Mouse (Mus musculus) liver, postnatal 0 days (tissue): ENCODE data around the gene Sertad2. TPM values are rescaled to one million over a fixed set of nuclear protein-coding genes. Genes with fewer than 3 reads are reported as not detected.

Source experiments
- ATAC-seq: fragments of 200-750 bp; cut with Nextera tagmentation; 2 replicates; pipeline ENCODE4 v1.8.0; 2017; ENCODE audit warnings: mild to moderate bottlenecking, moderate library complexity
- DNase-seq: peaks from one replicate; pipeline ENCODE4 v3.0.0-alpha.2; 2016
- H3K27ac ChIP-seq: fragments of 300-500 bp; sonication (generic); 2 replicates; pipeline ENCODE4 v1.5.1; 2014; ENCODE audit warnings: antibody characterized with exemption, moderate library complexity, mild to moderate bottlenecking, low read depth
- H3K27me3 ChIP-seq: fragments of 300-500 bp; sonication (generic); 2 replicates; pipeline ENCODE4 v1.6.1; 2014; ENCODE audit warnings: low read length, control low read depth, mixed read lengths; ENCODE audit not compliant: insufficient read depth
- H3K36me3 ChIP-seq: fragments of 300-500 bp; sonication (generic); replicated peaks from 2 replicates; pipeline ENCODE4 v1.6.1; 2014; ENCODE audit warnings: mild to moderate bottlenecking, control low read depth, low read length, moderate library complexity, mixed read lengths; ENCODE audit not compliant: insufficient read depth
- H3K4me1 ChIP-seq: fragments of 300-500 bp; sonication (generic); 2 replicates; pipeline ENCODE4 v1.6.1; 2014; ENCODE audit warnings: antibody characterized with exemption, mild to moderate bottlenecking, control low read depth; ENCODE audit not compliant: insufficient read depth
- H3K4me2 ChIP-seq: fragments of 300-500 bp; sonication (generic); 2 replicates; pipeline ENCODE4 v1.6.1; 2014; ENCODE audit warnings: low read depth, mild to moderate bottlenecking, low read length, moderate library complexity, mixed read lengths
- H3K4me3 ChIP-seq: fragments of 300-500 bp; sonication (generic); 2 replicates; pipeline ENCODE4 v1.5.1; 2014; ENCODE audit warnings: low read depth, low read length
- H3K9ac ChIP-seq: fragments of 300-500 bp; sonication (generic); replicated peaks from 2 replicates; pipeline ENCODE4 v1.6.1; 2014; ENCODE audit warnings: mild to moderate bottlenecking, moderate library complexity
- H3K9me3 ChIP-seq: fragments of 300-500 bp; sonication (generic); 2 replicates; pipeline ENCODE4 v1.6.1; 2016; ENCODE audit warnings: mild to moderate bottlenecking, control low read depth, low read length, mixed read lengths
- CTCF ChIP-seq: sonication (generic); IDR thresholded peaks from 2 replicates; pipeline ENCODE4 v1.5.1; 2016; ENCODE audit warnings: antibody characterized with exemption, low read depth
- EP300 ChIP-seq: IDR thresholded peaks from 2 replicates; pipeline ENCODE4 v1.6.1; 2016; ENCODE audit warnings: antibody characterized with exemption, low read depth, mild to moderate bottlenecking
- WGBS: fragments of 180-500 bp; shearing (Covaris S2); extraction: QIAGEN DNeasy Blood & Tissue Kit; methylation state at CpG from one replicate; pipeline ENCODE4 v1.1.7; 2014; ENCODE audit not compliant: insufficient replicate concordance; 5-methylcytosine and 5-hydroxymethylcytosine counted together
- polyA plus RNA-seq: library from polyadenylated mRNA; unstranded; fragments of >200 nt; fragmentation: Nextera tagmentation; extraction: Ambion mirVana; gene quantifications from 2 replicates; pipeline ENCODE4 v1.2.1, GENCODE M21; 2015

The Sertad2 gene
- polyA plus RNA-seq, 1 experiment from 2014 or later: 24.0 TPM

- no peaks in the 10 kb centered on the region for H3K4me1 ChIP-seq
- 81% methylated on average over 2 of the region's 2 CpGs for WGBS
- H3K9ac ChIP-seq: no peak overlapping the region
- no peak overlapping the region for H3K4me3 ChIP-seq
- DNase-seq (no peak), ATAC-seq (no peak)
- H3K27ac ChIP-seq: no peak overlapping the region
- H3K4me2 ChIP-seq: no peak overlapping the region
- no peaks in the 10 kb centered on the region for H3K27me3 ChIP-seq
- TF ChIP-seq CTCF (no peak), EP300 (no peak)
- H3K9me3 ChIP-seq: no peaks in the 10 kb centered on the region
- no peaks in the 10 kb centered on the region for H3K36me3 ChIP-seq
Observed at GRCm38 (mm10) chr11:20521321-20521720, 21.7 kb upstream of the Sertad2 start.

GRCm38 (mm10) chr11:20522750-20523149 is 20.3 kb upstream of the Sertad2 start:
- ATAC-seq (no peak), DNase-seq (no peak)
- WGBS: 56% methylated on average over 4 of the region's 4 CpGs

GRCm38 (mm10) chr11:20524435-20524834 is 18.6 kb upstream of the Sertad2 start:
- 71% methylated on average over 1 of the region's 1 CpGs for WGBS
- no peaks in the 10 kb centered on the region for H3K9me3 ChIP-seq
- DNase-seq: no peak
- no peaks in the 10 kb centered on the region for H3K36me3 ChIP-seq
- H3K4me2 ChIP-seq: no peak overlapping the region
- H3K27me3 ChIP-seq: no peaks in the 10 kb centered on the region
- H3K27ac ChIP-seq: no peak overlapping the region
- no peak overlapping the region for H3K4me3 ChIP-seq
- no peak overlapping the region for H3K9ac ChIP-seq
- H3K4me1 ChIP-seq: no peaks in the 10 kb centered on the region
- no peak for ATAC-seq
- TF ChIP-seq CTCF: no peak
- TF ChIP-seq EP300: no peak

More at GRCm38 (mm10) chr11:20522750-20523149, 20.3 kb upstream of the Sertad2 start:
- Histone ChIP-seq H3K4me2 (no peak overlapping the region), H3K27me3 (no peaks in the 10 kb centered on the region), H3K4me3 (no peak overlapping the region), H3K27ac (no peak overlapping the region), H3K9ac (no peak overlapping the region), H3K9me3 (no peaks in the 10 kb centered on the region), H3K36me3 (no peaks in the 10 kb centered on the region), H3K4me1 (no peaks in the 10 kb centered on the region)
- TF ChIP-seq CTCF (no peak), EP300 (no peak)

GRCm38 (mm10) chr11:20525909-20526308 is 17.1 kb upstream of the Sertad2 start:
- Histone ChIP-seq H3K4me1 (no peaks in the 10 kb centered on the region), H3K36me3 (no peaks in the 10 kb centered on the region), H3K27ac (no peak overlapping the region), H3K4me3 (no peak overlapping the region), H3K9ac (no peak overlapping the region), H3K9me3 (no peaks in the 10 kb centered on the region), H3K4me2 (no peak overlapping the region), H3K27me3 (no peaks in the 10 kb centered on the region)
- no peak for DNase-seq
- ATAC-seq: no peak
- 71% methylated on average over 8 of the region's 8 CpGs for WGBS
- TF ChIP-seq EP300 (no peak), CTCF (no peak)

GRCm38 (mm10) chr11:20527901-20528300 is 15.2 kb upstream of the Sertad2 start:
- Histone ChIP-seq H3K9ac (no peak overlapping the region), H3K4me1 (peaks cover 9% of the 10 kb centered on the region), H3K27ac (no peak overlapping the region), H3K36me3 (no peaks in the 10 kb centered on the region), H3K9me3 (no peaks in the 10 kb centered on the region), H3K27me3 (no peaks in the 10 kb centered on the region), H3K4me2 (no peak overlapping the region), H3K4me3 (no peak overlapping the region)
- TF ChIP-seq CTCF (no peak), EP300 (no peak)
- DNase-seq: no peak
- 81% methylated on average over 3 of the region's 3 CpGs for WGBS
- no peak for ATAC-seq

GRCm38 (mm10) chr11:20531682-20531991 is 11.4 kb upstream of the Sertad2 start:
- H3K9me3 ChIP-seq: no peaks in the 10 kb centered on the region
- peak overlapping the region; percentile 93 for H3K4me2 ChIP-seq
- H3K27ac ChIP-seq: no peak overlapping the region
- TF ChIP-seq EP300 (no peak), CTCF (no peak)
- H3K27me3 ChIP-seq: no peaks in the 10 kb centered on the region
- no peaks in the 10 kb centered on the region for H3K36me3 ChIP-seq
- WGBS: 16% methylated on average over 1 of the region's 1 CpGs
- ATAC-seq: no peak
- H3K4me3 ChIP-seq: peak overlapping the region; percentile 57
- H3K9ac ChIP-seq: peak overlapping the region; percentile 55; the same call in 1 of the 2 replicates
- DNase-seq: no peak
- H3K4me1 ChIP-seq: peaks cover 12% of the 10 kb centered on the region
